In genomic region chr1:77592248-77592647, GRCm38 (mm10) we compare ENCODE assay signal across 15 mouse cellular contexts.
"Had no signal": no experiment of that assay in that cellular context is flagged by ENCODE, and none has a peak within 500 bp of the region (broad histone marks: within the 10 kb centered on the region; RNA-seq: fewer than 3 reads in every experiment).

No protein-coding gene starts in this region.

- DNase-seq: kidney, adult 18-20 months; kidney, postnatal 10 days; kidney, postnatal 4 days; lung, embryonic 14.5 days; lung, postnatal 10 days; thymus, adult 2 months; thymus, postnatal 25 days had no signal

- H3K36me3 ChIP-seq: limb, embryonic 15.5 days; liver, embryonic 12.5 days; neural tube, embryonic 12.5 days; stomach, embryonic 15.5 days had no signal

- H3K4me2 ChIP-seq: limb, embryonic 15.5 days; liver, embryonic 12.5 days; lung, embryonic 14.5 days; midbrain, embryonic 11.5 days; neural tube, embryonic 12.5 days; stomach, embryonic 15.5 days had no signal

- H3K9ac ChIP-seq: limb, embryonic 15.5 days; liver, embryonic 12.5 days; lung, embryonic 14.5 days; neural tube, embryonic 12.5 days; stomach, embryonic 15.5 days had no signal

- H3K27me3 ChIP-seq: limb, embryonic 15.5 days; liver, embryonic 12.5 days; megakaryocyte, embryonic 14.5 days; neural tube, embryonic 12.5 days; stomach, embryonic 15.5 days had no signal

- H3K27ac ChIP-seq: layer of hippocampus, adult 2 months; limb, embryonic 15.5 days; liver, embryonic 12.5 days; macrophage; neural tube, embryonic 12.5 days; stomach, embryonic 15.5 days had no signal

- H3K4me1 ChIP-seq: limb, embryonic 15.5 days; liver, embryonic 12.5 days; megakaryocyte, embryonic 14.5 days; neural tube, embryonic 12.5 days; stomach, embryonic 15.5 days had no signal

- ATAC-seq: liver, embryonic 12.5 days had no signal

- H3K4me3 ChIP-seq: layer of hippocampus, adult 2 months; limb, embryonic 15.5 days; liver, embryonic 12.5 days; megakaryocyte, embryonic 14.5 days; neural tube, embryonic 12.5 days; stomach, embryonic 15.5 days had no signal

- H3K9me3 ChIP-seq: limb, embryonic 15.5 days; liver, embryonic 12.5 days; neural tube, embryonic 12.5 days; stomach, embryonic 15.5 days had no signal
